Mouse (Mus musculus) ovary, postnatal 36 days (tissue): Measurements from ENCODE around the gene Hemgn.
A peak's percentile ranks its signal among the peaks of the same experiment; 100 is the strongest.

Source experiments
- DNase-seq: peaks from one replicate; pipeline ENCODE4 v3.0.0; 2022; ENCODE audit warnings: low spot score, mixed read lengths

Hemgn gene

GRCm38 (mm10) chr4:46413406-46413805 lies at the start of gene Hemgn:
TSS of gene Hemgn (minus strand) at chr4:46413506.
- DNase-seq = no peak

GRCm38 (mm10) chr4:46458411-46458810 lies 45.1 kb upstream of the Hemgn start:
- no peak for DNase-seq

- DNase-seq = no peak
These were observed 43.9 kb upstream of the Hemgn start for GRCm38 (mm10) chr4:46457186-46457585.

GRCm38 (mm10) chr4:46456762-46457161 lies 43.5 kb upstream of the Hemgn start:
- DNase-seq = no peak

- no peak for DNase-seq
These were observed 41.0 kb upstream of the Hemgn start for GRCm38 (mm10) chr4:46454097-46454864.

GRCm38 (mm10) chr4:46452855-46453719 lies 39.8 kb upstream of the Hemgn start:
- DNase-seq = no peak

GRCm38 (mm10) chr4:46452481-46452850 lies 39.2 kb upstream of the Hemgn start:
- peak; percentile 65 for DNase-seq

- DNase-seq = peak; percentile 77
These were observed 38.6 kb upstream of the Hemgn start for GRCm38 (mm10) chr4:46451758-46452480.

- DNase-seq = peak; percentile 79
These were observed 38.0 kb upstream of the Hemgn start for GRCm38 (mm10) chr4:46451240-46451757.

GRCm38 (mm10) chr4:46450519-46451131 lies 37.3 kb upstream of the Hemgn start, which contains the start of gene Anp32b:
TSS of gene Anp32b (plus strand) at chr4:46450902.
- peak; percentile 95 for DNase-seq

GRCm38 (mm10) chr4:46450020-46450518 lies 36.8 kb upstream of the Hemgn start:
- DNase-seq = no peak

GRCm38 (mm10) chr4:46448886-46449285 lies 35.6 kb upstream of the Hemgn start:
- DNase-seq = no peak

GRCm38 (mm10) chr4:46447461-46447860 lies 34.2 kb upstream of the Hemgn start:
- no peak for DNase-seq

GRCm38 (mm10) chr4:46445237-46445945 lies 32.1 kb upstream of the Hemgn start:
- DNase-seq = no peak

- DNase-seq = no peak
These were observed 29.2 kb upstream of the Hemgn start for GRCm38 (mm10) chr4:46442501-46442900.

GRCm38 (mm10) chr4:46432339-46433036 lies 19.2 kb upstream of the Hemgn start:
- no peak for DNase-seq

GRCm38 (mm10) chr4:46428903-46429499 lies 15.7 kb upstream of the Hemgn start:
- no peak for DNase-seq

GRCm38 (mm10) chr4:46422625-46423024 lies 9.3 kb upstream of the Hemgn start:
- DNase-seq = no peak

GRCm38 (mm10) chr4:46418851-46419250 lies 5.5 kb upstream of the Hemgn start:
- no peak for DNase-seq

- DNase-seq = peak; percentile 13
These were observed 4.2 kb upstream of the Hemgn start for GRCm38 (mm10) chr4:46417491-46417890.
